Mouse (Mus musculus) heart, postnatal 4 days (tissue): ENCODE results near the gene Chchd5. TPM values are rescaled to one million over a fixed set of nuclear protein-coding genes. Genes with fewer than 3 reads are reported as not detected.
A peak's percentile ranks its signal among the peaks of the same experiment; 100 is the strongest.

Experiments
- DNase-seq: peaks from one replicate; pipeline ENCODE4 v3.0.0; 2021
- total RNA-seq, 2 experiments: library from RNA; stranded (reverse); gene quantifications; 2 replicates each; pipeline ENCODE4 v1.2.3; 2021

Gene Chchd5
- total RNA-seq, 2 experiments from 2014 or later, result 9.6 to 10.6 TPM

GRCm38 (mm10) chr2:129152751-129153150 lies 23.3 kb downstream of the Chchd5 start:
- no peak for DNase-seq

- no peak for DNase-seq
Measured at GRCm38 (mm10) chr2:129164815-129165214, 35.3 kb downstream of the Chchd5 start.

DNA sequence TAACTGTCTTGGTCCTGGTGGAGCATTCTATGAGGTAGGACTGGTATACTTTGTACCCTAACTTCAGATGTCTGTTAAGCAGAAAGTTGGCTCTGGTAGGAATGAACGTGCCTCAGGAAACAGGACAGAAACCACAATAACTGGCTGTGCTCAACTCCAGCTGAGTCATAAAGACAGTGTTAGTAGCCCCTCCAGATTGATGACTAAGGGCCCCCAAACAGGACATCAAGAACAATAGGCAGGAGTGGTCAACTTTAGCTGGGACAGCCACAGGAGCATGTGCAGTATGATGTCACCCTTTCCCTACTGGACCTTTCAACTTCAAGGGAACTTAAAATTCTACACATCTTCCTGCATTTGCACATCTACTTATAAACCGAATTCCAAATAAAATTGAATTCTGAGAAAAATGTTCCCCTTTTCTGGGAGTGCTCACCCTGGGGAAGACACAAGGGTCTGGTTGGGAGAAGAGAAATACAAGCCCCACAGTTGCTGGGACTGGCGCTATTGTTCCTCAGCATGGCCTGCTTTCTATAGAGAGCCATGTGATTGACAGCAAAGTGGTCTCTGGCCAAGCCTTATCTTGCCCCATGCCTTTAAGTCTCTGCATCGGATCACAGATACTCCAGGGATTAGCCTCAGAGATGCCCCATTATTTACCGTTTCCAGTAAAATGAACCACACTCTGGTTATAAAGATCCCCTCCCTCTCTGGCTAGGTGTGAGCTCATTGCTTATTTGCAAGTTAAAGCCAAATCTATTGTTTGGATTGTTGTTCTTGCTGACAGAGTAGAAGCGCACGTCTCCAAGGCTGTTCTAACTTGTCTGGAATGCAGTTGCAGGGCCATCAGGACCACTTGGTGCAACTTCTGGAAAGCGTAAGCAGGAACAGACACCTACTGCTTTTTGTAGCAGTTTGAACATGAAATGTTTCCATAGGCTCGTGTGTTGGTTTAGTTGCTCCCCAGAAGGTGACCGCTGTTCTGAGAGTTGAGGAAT lies 37.3 kb downstream of the Chchd5 start:
- peak; percentile 12 for DNase-seq

DNA sequence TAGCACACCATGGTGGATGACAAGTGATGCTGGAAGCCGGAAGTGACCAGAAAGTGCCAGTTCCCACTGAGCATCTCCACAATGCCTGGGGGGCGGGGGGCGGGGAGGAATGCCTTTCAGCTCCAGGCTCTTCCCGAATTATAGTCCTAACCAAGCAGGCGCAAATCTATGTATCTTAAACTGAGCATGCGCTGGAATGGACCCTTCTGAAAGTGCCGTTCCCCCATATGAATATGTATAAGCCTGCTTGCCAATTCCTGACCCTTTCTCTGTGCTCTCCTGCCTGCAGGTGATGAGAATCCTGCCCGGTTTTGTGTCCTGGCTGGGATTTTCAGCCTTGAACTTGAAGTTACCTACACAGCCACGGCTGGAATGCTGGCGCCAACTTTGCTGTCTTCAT lies 43.9 kb downstream of the Chchd5 start:
- DNase-seq, result no peak

- DNase-seq, result peak; percentile 72
Measured at GRCm38 (mm10) chr2:129174474-129174873, 45.0 kb downstream of the Chchd5 start.

DNA sequence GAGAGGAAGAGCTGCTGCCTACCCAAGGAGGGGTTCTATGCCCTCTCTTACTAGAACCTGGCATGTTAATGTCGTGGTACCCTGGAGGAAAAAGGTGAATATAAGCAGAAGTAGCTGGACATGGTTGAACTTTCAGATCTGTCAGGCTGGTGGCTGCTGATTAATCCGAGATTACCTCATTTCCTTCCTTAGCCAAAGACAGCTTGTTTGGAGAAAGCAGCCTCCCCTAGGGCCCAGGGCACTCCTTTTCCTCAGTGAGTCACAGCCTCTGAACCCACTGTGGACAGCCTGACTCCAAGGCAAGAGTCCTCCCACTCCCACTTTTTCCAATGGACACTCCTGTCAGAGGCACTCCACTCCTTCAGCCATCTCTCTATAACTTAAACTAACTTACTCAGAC lies 46.1 kb downstream of the Chchd5 start:
- DNase-seq, result peak; percentile 29

- no peak for DNase-seq
Measured at GRCm38 (mm10) chr2:129176676-129177420, 47.3 kb downstream of the Chchd5 start.

GRCm38 (mm10) chr2:129177661-129178060 lies 48.2 kb downstream of the Chchd5 start:
- DNase-seq, result no peak

- no peak for DNase-seq
Measured at GRCm38 (mm10) chr2:129178182-129178908, 48.8 kb downstream of the Chchd5 start.

DNA sequence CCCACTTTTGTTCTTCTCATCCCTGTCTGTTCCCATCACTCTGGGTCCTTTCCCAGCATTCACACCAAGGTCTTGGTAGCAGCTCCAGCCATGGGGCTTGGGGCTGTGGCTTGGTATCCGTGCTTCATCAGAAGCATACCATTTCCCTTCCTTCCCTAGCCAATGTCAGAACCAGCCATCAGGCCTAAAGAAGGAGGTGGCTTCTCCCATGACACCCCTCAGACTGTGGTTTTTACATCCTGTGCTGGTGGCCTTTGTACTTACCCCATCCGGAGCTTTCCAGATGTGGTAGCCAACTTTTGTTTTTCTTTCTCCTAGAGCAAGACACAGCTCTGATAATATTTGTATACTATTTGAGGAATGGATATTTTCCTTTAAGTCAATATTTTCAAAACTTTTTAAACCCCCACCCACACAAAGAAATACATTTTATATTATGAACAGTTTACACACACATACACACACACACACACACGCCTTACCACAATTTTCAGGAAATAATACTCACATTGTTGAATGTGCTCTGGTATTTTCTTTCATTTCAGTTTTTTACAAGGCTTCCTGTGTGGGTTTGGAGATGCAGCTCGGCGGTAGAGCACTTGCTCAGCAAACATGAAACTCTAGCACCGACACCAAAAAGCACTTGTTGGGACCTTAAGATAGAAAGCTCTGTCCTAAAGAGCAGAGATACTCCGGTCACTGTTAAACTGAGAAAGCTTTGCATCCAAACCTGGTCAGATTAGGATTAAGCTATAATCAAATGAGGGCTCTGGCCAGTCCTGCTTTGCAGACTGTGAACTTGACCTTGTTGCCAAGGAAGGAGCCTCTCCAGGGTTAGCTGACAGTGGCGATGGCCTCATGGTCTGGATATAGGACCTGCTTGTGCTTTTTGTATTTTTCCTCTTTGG lies 50.7 kb downstream of the Chchd5 start:
- DNase-seq, result no peak

DNA sequence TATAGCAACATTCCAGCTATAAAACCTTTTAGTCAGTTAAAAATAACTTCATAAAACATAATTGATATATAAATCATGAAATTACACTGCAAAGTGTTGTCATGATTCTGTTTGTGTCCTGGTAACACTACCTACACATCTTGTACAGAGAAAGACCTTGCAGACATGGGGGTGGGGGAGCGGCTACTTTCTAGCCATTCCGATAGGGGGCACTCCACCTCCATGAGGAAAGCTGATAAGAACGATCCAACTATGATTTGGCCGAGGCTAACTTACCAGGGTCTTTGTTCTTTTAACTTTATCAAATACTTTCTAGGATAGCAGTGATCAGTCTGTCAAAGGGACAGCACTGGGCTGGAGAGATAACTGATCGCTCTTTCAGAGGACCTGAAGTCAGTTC lies 52.0 kb downstream of the Chchd5 start:
- DNase-seq, result no peak

- no peak for DNase-seq
Measured at GRCm38 (mm10) chr2:129182412-129182811, 52.9 kb downstream of the Chchd5 start.

GRCm38 (mm10) chr2:129183561-129184031 lies 54.1 kb downstream of the Chchd5 start:
- peak; percentile 11 for DNase-seq

Other genes with a start within 250 kb of the Chchd5 start
- 1 to 10 TPM; 3.0 to 3.3 TPM for gene Zc3h8, start 185.6 kb upstream of the Chchd5 start, total RNA-seq
- 1 to 10 TPM; 3.6 to 5.1 TPM for gene Zc3h6, start 162.3 kb upstream of the Chchd5 start, total RNA-seq
- 10 to 100 TPM; 12.0 to 14.9 TPM for gene Gm10762, start 162.0 kb upstream of the Chchd5 start, total RNA-seq
- gene Vinac1, start 81.5 kb upstream of the Chchd5 start, total RNA-seq, result under 1 TPM in 1 of 2 experiments, not detected in 1; 0.07 TPM
- gene Ttl, start 63.8 kb upstream of the Chchd5 start, total RNA-seq, result 10 to 100 TPM; 18.7 to 18.9 TPM
- 10 to 100 TPM; 14.3 to 15.5 TPM for gene Polr1b, start 28.7 kb upstream of the Chchd5 start, total RNA-seq
- 10 to 100 TPM; 31.3 to 34.4 TPM for gene Slc20a1, start 69.1 kb downstream of the Chchd5 start, total RNA-seq
- 10 to 100 TPM; 37.8 to 45.4 TPM for gene Ckap2l, start 167.5 kb downstream of the Chchd5 start, total RNA-seq
- under 1 TPM in 1 of 2 experiments, not detected in 1; 0.14 TPM for gene Il1a, start 180.3 kb downstream of the Chchd5 start, total RNA-seq
- under 1 TPM in 1 of 2 experiments, not detected in 1; 0.25 TPM for gene Il1b, start 241.4 kb downstream of the Chchd5 start, total RNA-seq